Mouse (Mus musculus) intestine, embryonic 16.5 days (tissue): ENCODE measurements around the gene Zfp541. TPM values are rescaled to one million over a fixed set of nuclear protein-coding genes. Genes with fewer than 3 reads are reported as not detected.

Experiments
- polyA plus RNA-seq: library from polyadenylated mRNA; unstranded; fragments of >200 nt; fragmentation: Nextera tagmentation; extraction: Ambion mirVana; gene quantifications from 2 replicates; pipeline ENCODE4 v1.2.1, GENCODE M21; 2015

Zfp541 gene
- polyA plus RNA-seq, 1 experiment from 2014 or later = 0.07 TPM

Other genes with a start within 250 kb of the Zfp541 start
- gene Obox6, start 222.1 kb upstream of the Zfp541 start, polyA plus RNA-seq = not detected in 2 replicates
- not detected in 2 replicates for gene Crx, start 181.8 kb upstream of the Zfp541 start, polyA plus RNA-seq
- not detected in 2 replicates for gene Crxos, start 179.2 kb upstream of the Zfp541 start, polyA plus RNA-seq
- 646 and 660 TPM in 2 replicates for gene Selenow, start 139.4 kb upstream of the Zfp541 start, polyA plus RNA-seq
- gene Nop53, start 115.7 kb upstream of the Zfp541 start, polyA plus RNA-seq = 153 and 156 TPM in 2 replicates
- gene Ehd2, start 94.2 kb upstream of the Zfp541 start, polyA plus RNA-seq = 48.1 and 50.9 TPM in 2 replicates
- 3.7 and 4.0 TPM in 2 replicates for gene Bicra, start 13.9 kb upstream of the Zfp541 start, polyA plus RNA-seq
- gene Napa, start 36.6 kb downstream of the Zfp541 start, polyA plus RNA-seq = 211 and 233 TPM in 2 replicates
- gene Kptn, start 58.1 kb downstream of the Zfp541 start, polyA plus RNA-seq = 24.3 and 27.1 TPM in 2 replicates
- 0.15 and 0.21 TPM in 2 replicates for gene Slc8a2, start 68.0 kb downstream of the Zfp541 start, polyA plus RNA-seq
- gene Meis3, start 113.3 kb downstream of the Zfp541 start, polyA plus RNA-seq = 30.0 TPM in 2 replicates
- 27.2 and 29.8 TPM in 2 replicates for gene Dhx34, start 160.2 kb downstream of the Zfp541 start, polyA plus RNA-seq
- gene C5ar2, start 182.3 kb downstream of the Zfp541 start, polyA plus RNA-seq = 0.15 and 0.18 TPM in 2 replicates
- 1.9 and 2.4 TPM in 2 replicates for gene C5ar1, start 197.7 kb downstream of the Zfp541 start, polyA plus RNA-seq
- 13.0 and 14.2 TPM in 2 replicates for gene Inafm1, start 211.8 kb downstream of the Zfp541 start, polyA plus RNA-seq
- 19.8 and 20.8 TPM in 2 replicates for gene Ccdc9, start 225.0 kb downstream of the Zfp541 start, polyA plus RNA-seq
- 6.2 and 6.6 TPM in 2 replicates for gene Bbc3, start 246.6 kb downstream of the Zfp541 start, polyA plus RNA-seq